Mouse (Mus musculus) thymus, adult 2 months (tissue): Measurements from ENCODE around the gene Rgs6. TPM values are rescaled to one million over a fixed set of nuclear protein-coding genes. Genes with fewer than 3 reads are reported as not detected.

Experiments used
- DNase-seq: peaks from one replicate; pipeline ENCODE4 v3.0.0; 2021
- H3K27ac ChIP-seq: fragments of 200-500 bp; 2 replicates; pipeline ENCODE4 v1.5.1; 2012; ENCODE audit warnings: low read length, control low read depth; ENCODE audit not compliant: control insufficient read depth, insufficient read depth
- H3K27me3 ChIP-seq: fragments of 200-500 bp; 2 replicates; pipeline ENCODE4 v1.6.1; 2012; ENCODE audit warnings: mild to moderate bottlenecking, low read length, moderate library complexity, mixed read lengths; ENCODE audit not compliant: control insufficient read depth, insufficient read depth
- H3K36me3 ChIP-seq: fragments of 200-500 bp; 2 replicates; pipeline ENCODE4 v1.6.1; 2012; ENCODE audit warnings: mild to moderate bottlenecking, low read length, moderate library complexity; ENCODE audit not compliant: control insufficient read depth, insufficient read depth
- H3K4me1 ChIP-seq: fragments of 200-500 bp; replicated peaks from 2 replicates; pipeline ENCODE4 v1.6.1; 2012; ENCODE audit warnings: low read length; ENCODE audit not compliant: control insufficient read depth, insufficient read depth
- H3K4me3 ChIP-seq: fragments of 200-500 bp; 2 replicates; pipeline ENCODE4 v1.5.1; 2012; ENCODE audit warnings: mild to moderate bottlenecking, low read length, control low read depth, moderate library complexity; ENCODE audit not compliant: control insufficient read depth, insufficient read depth
- CTCF ChIP-seq: fragments of 200-500 bp; IDR thresholded peaks from 2 replicates; pipeline ENCODE4 v1.5.1; 2012; ENCODE audit warnings: mild to moderate bottlenecking, control low read depth, low read length, moderate library complexity, borderline replicate concordance; ENCODE audit not compliant: control insufficient read depth, poor library complexity, insufficient read depth; ENCODE audit errors: extremely low read depth
- POLR2A ChIP-seq: fragments of 200-500 bp; IDR thresholded peaks from 2 replicates; pipeline ENCODE4 v1.6.1; 2012; ENCODE audit warnings: mild to moderate bottlenecking, low read length, control low read depth, moderate library complexity; ENCODE audit not compliant: control insufficient read depth, poor library complexity, insufficient read depth; ENCODE audit errors: extremely low read depth
- WGBS: fragments of 180-500 bp; shearing (Covaris S2); methylation state at CpG from one replicate; pipeline ENCODE4 v1.1.7; 2018; 5-methylcytosine and 5-hydroxymethylcytosine counted together
- polyA plus RNA-seq: library from polyadenylated mRNA; depleted of rRNA; stranded (reverse); fragments of >200 nt; gene quantifications from 2 replicates; pipeline ENCODE4 v1.2.3, GENCODE M21; 2012

The Rgs6 gene
- polyA plus RNA-seq, 1 experiment: 0.46 TPM

DNA sequence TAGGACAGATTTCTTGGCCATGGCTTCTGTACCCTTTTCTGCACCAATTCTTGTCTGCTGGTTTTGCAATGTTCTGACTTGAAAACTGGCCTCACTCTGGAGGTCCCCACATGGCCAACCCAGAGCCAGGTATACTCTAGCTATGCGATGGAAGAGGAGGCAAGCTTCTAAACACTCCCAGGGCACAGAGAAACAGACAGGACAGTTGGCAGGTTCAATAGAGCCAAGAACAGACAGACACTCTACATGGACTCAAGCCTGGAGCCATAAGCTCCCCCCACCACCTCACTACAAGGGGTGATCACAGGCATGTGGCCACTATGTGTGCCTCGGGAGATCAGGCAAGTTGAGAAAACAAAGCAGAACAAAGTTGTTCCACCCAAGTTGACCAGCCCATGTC, 572.1 kb downstream of the Rgs6 start:
- no peaks in the 10 kb centered on the region for H3K4me1 ChIP-seq
- H3K27ac ChIP-seq: no peak overlapping the region
- WGBS: 88% methylated on average over 2 of the region's 2 CpGs
- H3K4me3 ChIP-seq: no peak overlapping the region
- no peak for TF ChIP-seq CTCF
- TF ChIP-seq POLR2A: no peak
- no peak for DNase-seq
- H3K36me3 ChIP-seq: no peaks in the 10 kb centered on the region
- no peaks in the 10 kb centered on the region for H3K27me3 ChIP-seq

DNA sequence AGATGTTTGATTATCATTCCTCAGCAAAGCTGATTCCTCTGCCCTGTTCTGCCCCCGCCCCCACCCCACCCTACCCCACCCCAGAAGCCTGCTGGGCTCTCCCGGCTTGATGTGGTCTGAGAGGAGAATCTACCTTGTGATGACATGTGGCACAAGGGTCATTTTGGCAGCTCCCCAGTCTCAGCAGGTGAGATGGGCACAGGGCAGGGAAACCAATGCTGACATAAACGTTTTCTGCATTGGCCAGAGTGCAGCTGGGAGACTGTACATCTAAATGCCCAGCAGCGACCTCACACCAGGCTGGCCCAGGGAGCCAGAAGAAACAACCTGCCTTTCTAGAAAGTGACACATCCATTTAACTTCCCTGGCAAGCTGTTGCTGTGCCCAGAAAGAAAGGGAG, 572.6 kb downstream of the Rgs6 start:
- 82% methylated on average over 4 of the region's 4 CpGs for WGBS
- Histone ChIP-seq H3K27me3 (no peaks in the 10 kb centered on the region), H3K36me3 (no peaks in the 10 kb centered on the region), H3K27ac (no peak overlapping the region), H3K4me1 (no peaks in the 10 kb centered on the region), H3K4me3 (no peak overlapping the region)
- TF ChIP-seq CTCF: no peak
- no peak for DNase-seq

DNA sequence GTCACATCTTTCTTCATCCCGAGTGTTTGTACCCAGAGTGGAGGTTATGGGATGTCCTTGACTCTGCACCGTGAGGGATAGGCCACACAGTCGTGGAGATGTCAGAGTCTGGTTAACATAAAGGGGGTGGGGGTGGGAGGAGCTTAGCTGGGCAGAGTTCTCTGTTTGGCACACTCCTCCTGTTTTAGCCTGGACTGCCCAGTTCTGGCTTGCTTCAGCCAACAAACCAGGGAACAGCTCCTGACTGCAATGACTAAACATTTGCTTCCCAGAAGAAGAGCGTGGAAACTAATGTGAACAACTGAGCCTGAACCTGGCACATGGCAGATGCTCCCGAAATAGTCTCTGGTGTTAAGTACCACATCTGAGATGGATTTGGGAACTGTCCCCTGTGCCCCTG, 575.6 kb downstream of the Rgs6 start:
- Histone ChIP-seq H3K27ac (no peak overlapping the region), H3K27me3 (no peaks in the 10 kb centered on the region), H3K36me3 (no peaks in the 10 kb centered on the region), H3K4me1 (no peaks in the 10 kb centered on the region), H3K4me3 (no peak overlapping the region)
- no peak for TF ChIP-seq POLR2A
- no peak for TF ChIP-seq CTCF
- no peak for DNase-seq
- 61% methylated on average over 5 of the region's 5 CpGs for WGBS

DNA sequence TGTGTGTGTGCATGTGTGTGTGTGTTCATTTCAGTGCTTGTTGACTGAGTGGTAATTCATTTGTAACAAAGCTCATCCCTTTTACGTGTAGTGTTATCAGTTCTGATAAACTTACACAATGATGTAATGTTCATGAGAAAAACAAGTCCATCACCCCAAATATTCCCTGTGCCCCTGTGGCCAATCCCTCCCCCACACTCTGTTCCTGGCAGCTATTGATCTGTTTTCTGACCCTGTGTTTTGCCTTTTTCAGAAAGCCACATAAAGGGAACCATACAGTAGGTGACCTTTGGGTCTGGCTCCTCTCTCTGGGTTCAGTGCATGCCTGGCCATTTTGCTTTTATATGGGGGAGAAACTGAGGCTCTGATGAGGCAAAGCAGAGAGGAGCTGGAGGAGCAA, 577.0 kb downstream of the Rgs6 start:
- no peak for TF ChIP-seq CTCF
- no peak for TF ChIP-seq POLR2A

GRCm38 (mm10) chr12:83168310-83168709, 580.2 kb downstream of the Rgs6 start:
- 72% methylated on average over 6 of the region's 6 CpGs for WGBS
- TF ChIP-seq CTCF: no peak
- no peak for TF ChIP-seq POLR2A
- Histone ChIP-seq H3K27me3 (no peaks in the 10 kb centered on the region), H3K4me1 (no peaks in the 10 kb centered on the region), H3K27ac (no peak overlapping the region), H3K36me3 (no peaks in the 10 kb centered on the region), H3K4me3 (no peak overlapping the region)
- DNase-seq: no peak

More for the DNA sequence above, 577.0 kb downstream of the Rgs6 start:
- Histone ChIP-seq H3K27ac (no peak overlapping the region), H3K4me1 (no peaks in the 10 kb centered on the region), H3K27me3 (no peaks in the 10 kb centered on the region), H3K4me3 (no peak overlapping the region), H3K36me3 (no peaks in the 10 kb centered on the region)
- DNase-seq: no peak
- WGBS: 82% methylated on average over 1 of the region's 1 CpGs

- Histone ChIP-seq H3K4me3 (no peak overlapping the region), H3K4me1 (no peaks in the 10 kb centered on the region), H3K27me3 (no peaks in the 10 kb centered on the region), H3K27ac (no peak overlapping the region), H3K36me3 (no peaks in the 10 kb centered on the region)
- TF ChIP-seq POLR2A: no peak
- TF ChIP-seq CTCF: no peak
- no peak for DNase-seq
- WGBS: 81% methylated on average over 12 of the region's 12 CpGs
Measured at GRCm38 (mm10) chr12:83169495-83170209, 581.6 kb downstream of the Rgs6 start.

GRCm38 (mm10) chr12:83178770-83179169, 590.7 kb downstream of the Rgs6 start:
- H3K4me3 ChIP-seq: no peak overlapping the region
- H3K27me3 ChIP-seq: no peaks in the 10 kb centered on the region
- no peak for DNase-seq
- no peaks in the 10 kb centered on the region for H3K36me3 ChIP-seq
- WGBS: 86% methylated on average over 2 of the region's 2 CpGs
- no peak overlapping the region for H3K27ac ChIP-seq
- TF ChIP-seq POLR2A: no peak
- H3K4me1 ChIP-seq: no peaks in the 10 kb centered on the region
